Mouse (Mus musculus) v-Abl transformed pro-B cells (cell line): Measurements from ENCODE around the gene Cacna1h.

Experiments used
- in situ Hi-C, 2 experiments: fragments of 400-800 bp; cut with MboI; formaldehyde crosslinking; loops; one replicate each; pipeline ENCODE4 v1.15.1; 2025; ENCODE audit not compliant: unreplicated experiment in 2 of 2

Gene Cacna1h

DNA sequence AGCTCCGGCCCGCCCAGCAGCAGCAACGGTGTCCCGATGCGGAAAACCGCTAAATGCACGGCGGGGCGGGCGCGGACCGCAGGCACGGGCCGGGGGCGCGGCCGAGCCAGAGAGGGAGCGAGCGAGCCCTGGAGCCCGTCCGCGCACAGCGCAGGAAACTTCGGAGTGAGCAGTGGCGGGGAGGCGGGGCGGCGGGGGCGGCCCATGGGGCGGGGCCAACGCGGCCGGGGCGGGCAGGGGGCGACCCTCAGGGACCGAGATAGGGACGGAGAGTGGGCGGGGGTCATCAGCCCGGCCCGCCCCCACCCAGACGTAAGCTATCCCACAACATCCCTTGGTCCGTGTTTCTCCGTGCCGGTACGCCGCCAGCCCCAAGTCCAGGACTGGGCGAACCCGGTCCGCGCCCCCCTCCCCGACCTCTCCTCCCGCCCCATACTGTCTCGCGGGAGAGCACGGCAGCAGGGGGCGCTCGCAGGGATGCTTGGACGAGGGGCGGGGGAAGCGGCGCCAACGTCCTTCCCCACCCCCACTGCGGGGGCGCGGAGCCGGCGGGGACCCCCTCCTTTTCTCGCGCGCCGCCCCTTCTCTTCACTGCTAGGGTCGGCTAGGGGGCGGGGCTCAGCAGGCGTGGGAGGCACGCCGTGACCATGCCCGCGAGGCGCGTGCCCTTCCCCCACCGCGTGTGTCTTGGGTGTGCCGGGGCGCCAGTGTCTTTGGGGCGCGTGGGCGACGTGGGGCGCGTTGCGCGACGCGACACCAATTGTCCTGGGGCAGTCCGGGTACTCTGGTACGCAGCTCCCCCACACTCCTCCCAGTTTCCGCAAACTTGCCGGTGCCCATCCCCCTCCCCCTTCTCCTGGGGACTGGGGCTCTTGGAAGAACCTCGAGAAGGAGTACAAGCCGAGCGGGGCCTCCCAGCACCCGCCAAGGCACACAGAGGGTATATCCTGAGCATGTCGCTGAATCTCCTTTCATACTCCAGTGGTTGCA, at the start of gene Cacna1h:
TSS of gene Cacna1h (minus strand) at position 167 of the 990 bp plus-strand sequence.
- in situ Hi-C loops: no loop called here

GRCm38 (mm10) chr17:25482092-25482491, 48.5 kb upstream of the Cacna1h start:
- in situ Hi-C loops: no loop called here

DNA sequence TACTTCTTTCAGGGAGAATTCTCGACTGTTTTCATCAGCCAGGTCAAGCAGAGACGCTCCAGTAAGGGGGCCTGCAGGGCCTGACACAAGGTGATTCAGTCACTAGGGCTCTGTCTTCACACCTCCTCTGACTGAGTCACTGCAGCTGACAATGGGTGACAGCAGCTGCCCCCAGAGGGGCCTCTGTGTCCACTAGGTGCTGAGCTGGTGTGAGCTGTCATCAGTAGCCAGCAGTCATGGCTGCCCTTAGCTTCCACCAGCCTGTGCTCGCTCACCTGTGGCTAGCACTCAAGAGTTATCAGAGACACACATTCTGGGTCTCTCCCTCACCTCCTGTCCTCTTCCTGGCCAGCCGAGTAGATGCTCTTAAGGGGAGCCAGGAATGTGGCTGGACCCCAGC, 47.2 kb upstream of the Cacna1h start:
- in situ Hi-C loops: no loop called here

DNA sequence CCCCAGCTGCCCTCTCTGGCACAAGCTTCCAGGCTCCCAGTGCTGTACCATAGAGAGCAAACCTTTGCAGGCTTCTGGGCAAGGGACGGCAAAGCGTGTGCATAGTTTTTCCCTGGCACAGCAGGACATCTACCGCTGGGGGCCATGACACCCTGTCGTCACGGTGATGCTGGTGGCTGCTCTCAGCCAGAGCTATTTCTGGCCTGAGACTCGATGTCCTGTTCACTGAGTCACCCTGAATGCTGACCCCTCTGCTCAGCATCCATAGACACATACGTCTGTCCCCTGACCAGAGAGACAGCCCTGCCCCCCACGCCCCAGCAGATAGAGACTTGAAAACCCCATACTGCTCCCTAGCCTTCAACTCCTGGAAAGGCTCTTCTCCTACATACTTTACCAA, 46.6 kb upstream of the Cacna1h start:
- in situ Hi-C loops: no loop called here

GRCm38 (mm10) chr17:25475946-25476744, 42.6 kb upstream of the Cacna1h start:
- in situ Hi-C loops: loop anchor here (5.0 kb wide), 1 partner anchor 221 kb away; no protein-coding TSS in a partner anchor

- in situ Hi-C loops: loop anchor here (5.0 kb wide), 3 partner anchors 72 to 223 kb away; no protein-coding TSS in a partner anchor
These were observed 40.9 kb upstream of the Cacna1h start for GRCm38 (mm10) chr17:25474330-25475077.

DNA sequence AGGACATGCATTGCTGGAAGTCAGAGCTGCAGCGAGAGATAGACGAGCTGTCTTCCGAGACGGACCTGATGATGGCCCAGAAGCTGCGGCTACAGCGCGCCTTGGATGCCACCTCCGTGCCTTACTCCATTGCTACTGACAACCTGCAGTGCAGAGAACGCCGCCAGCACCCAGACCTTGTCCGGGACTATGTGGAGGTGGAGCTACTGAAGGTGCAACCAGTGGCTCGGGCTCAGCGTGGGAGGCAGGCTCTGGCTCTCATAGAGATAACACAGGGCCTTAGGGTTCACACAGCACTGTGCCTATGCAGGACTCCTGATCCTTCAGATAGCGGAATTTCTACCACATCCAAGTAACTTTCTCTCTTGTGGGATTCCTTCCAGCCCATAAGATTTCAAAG, 38.5 kb upstream of the Cacna1h start:
- in situ Hi-C loops: loop anchor here (5.0 kb wide), 2 partner anchors 70 to 75 kb away; no protein-coding TSS in a partner anchor

GRCm38 (mm10) chr17:25471418-25471817, 37.8 kb upstream of the Cacna1h start:
- in situ Hi-C loops: loop anchor here (5.0 kb wide), 2 partner anchors 69 to 74 kb away; no protein-coding TSS in a partner anchor

DNA sequence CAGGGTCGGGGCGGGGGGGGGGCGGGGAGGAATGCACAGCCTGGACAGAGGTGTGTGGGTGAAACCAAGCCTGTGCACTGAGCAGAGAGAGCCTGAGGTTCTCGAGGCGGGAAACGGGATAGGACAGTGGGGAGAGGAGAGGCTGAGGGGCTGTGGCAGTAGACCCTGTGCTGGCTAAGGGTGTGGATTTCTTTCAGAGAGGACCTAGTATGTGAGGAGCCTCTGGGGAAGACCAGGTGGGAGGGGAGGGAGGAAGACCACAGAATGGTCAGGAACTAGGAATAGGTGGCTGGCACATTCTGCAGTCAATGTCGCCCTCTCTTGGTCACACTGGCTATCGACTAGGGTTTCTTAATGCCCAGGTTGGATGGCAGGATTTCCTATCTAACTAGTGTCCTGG, 36.2 kb upstream of the Cacna1h start:
- in situ Hi-C loops: loop anchor here (5.0 kb wide), 2 partner anchors 67 to 72 kb away; no protein-coding TSS in a partner anchor

- in situ Hi-C loops: no loop called here
These were observed 34.7 kb upstream of the Cacna1h start for GRCm38 (mm10) chr17:25468301-25468700.

DNA sequence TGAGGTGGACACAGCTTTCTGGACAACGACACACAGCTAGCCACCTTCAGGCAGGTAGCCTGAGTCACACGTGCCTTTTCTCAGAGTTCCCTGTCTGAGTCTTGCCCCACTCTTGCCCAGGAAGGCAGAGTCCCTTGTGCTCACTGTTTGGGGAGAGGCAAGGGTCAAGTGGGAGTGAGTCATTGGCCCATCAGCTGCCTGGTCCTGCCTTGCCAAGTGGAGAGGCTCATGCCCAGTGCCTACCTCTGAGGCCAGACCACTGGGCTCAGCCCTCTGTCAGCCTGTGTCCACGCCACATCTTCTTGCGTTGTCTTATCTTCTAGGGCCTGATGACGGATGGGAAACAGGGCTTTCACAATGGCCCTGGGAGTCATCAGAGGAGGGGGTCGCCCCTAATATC, 34.2 kb upstream of the Cacna1h start:
- in situ Hi-C loops: no loop called here

GRCm38 (mm10) chr17:25466257-25466656, 32.7 kb upstream of the Cacna1h start:
- in situ Hi-C loops: no loop called here

GRCm38 (mm10) chr17:25464091-25464490, 30.5 kb upstream of the Cacna1h start:
- in situ Hi-C loops: no loop called here

- in situ Hi-C loops: no loop called here
These were observed 29.9 kb upstream of the Cacna1h start for GRCm38 (mm10) chr17:25463326-25463945.

DNA sequence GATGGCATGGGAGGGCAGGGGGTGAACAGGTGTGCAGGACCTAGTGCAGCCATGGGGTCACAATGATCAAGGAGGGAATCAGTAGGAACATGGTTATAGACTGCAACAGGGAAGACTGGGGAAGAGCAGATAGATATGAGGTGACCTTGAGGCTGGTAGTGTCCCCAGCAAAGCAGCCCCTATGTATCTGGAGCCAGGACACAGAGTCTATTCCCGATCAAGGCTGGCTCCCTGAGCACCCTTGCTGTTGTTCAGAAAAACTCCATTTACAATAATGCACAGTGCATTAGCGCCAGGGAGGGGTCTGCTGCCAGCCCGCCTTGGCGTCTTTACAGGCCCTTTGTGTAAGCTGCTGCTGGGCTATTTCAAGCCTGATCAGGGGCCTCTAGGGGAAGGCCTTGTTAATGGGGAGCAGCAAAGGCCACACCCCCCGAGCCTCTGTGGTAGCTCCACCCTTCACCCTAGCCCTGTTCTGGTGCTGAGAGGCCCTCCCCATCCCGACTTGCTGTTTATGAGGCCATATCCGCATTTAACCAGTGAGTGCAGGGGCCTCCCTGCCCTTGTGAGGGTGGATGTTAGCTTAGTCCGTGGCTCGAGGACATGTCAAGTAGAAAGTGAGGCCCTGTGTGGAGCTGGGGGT, 28.8 kb upstream of the Cacna1h start:
- in situ Hi-C loops: no loop called here

DNA sequence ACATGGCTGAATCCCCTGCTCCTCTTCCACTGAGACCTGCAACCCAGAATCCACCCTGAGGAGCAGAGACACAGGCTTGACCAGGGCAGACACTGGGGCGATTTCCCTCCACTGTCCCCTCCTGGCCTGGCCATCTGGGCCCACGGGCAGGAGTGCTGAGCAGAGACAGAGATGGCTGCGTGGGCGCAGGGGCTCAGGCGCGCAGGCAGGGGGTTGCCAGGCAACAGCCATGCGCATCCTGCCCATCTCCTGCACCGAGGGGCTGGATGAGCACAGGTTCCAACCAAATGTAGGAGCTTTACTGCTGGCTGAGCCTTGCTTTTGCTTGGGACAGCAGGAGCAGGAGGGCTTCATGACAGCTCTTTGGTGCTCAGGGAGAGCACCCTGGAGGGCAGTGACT, 23.0 kb upstream of the Cacna1h start:
- in situ Hi-C loops: no loop called here

GRCm38 (mm10) chr17:25454272-25454671, 20.7 kb upstream of the Cacna1h start, which contains the start of gene Tekt4:
Gene Tekt4 (plus strand): TSS chr17:25454615.
- in situ Hi-C loops: no loop called here

GRCm38 (mm10) chr17:25452246-25452965, 18.8 kb upstream of the Cacna1h start:
- in situ Hi-C loops: no loop called here

GRCm38 (mm10) chr17:25450329-25450728, 16.7 kb upstream of the Cacna1h start:
- in situ Hi-C loops: no loop called here
